Mouse (Mus musculus) erythroblast, embryonic 14.5 days (primary cell): Measurements from ENCODE around the gene Pskh1.

Experiments
- GATA1 ChIP-seq: IDR thresholded peaks from 2 replicates; pipeline ENCODE4 v1.6.1; 2012; ENCODE audit warnings: low read length, inconsistent platforms, mixed read lengths
- TAL1 ChIP-seq: IDR thresholded peaks from 3 replicates; pipeline ENCODE4 v1.6.1; 2012; ENCODE audit warnings: low read length, inconsistent platforms, mixed read lengths

DNA sequence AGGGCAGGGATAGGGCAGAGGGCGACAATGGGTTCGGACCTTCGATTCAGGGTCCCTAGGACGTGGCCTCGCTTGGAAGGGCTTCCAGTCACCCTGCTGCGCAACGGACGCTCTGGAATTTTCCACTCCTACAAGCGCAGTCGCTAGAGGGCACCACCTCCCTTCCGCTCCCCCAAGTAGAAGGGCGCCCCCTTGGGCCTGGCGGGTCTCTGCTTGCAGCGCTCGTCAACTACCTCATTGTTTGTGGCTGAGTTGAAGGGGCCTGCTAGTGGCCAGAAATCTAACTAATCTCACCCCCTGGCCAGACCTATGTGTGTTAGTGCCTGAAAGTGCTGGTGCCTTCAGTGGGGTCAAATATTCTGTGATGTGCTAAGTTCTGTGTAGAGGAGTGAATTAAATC, 79.1 kb downstream of the Pskh1 start, which contains the start of gene Dpep3:
- TF ChIP-seq GATA1 (no peak), TAL1 (no peak)
